Mouse (Mus musculus) ES-Bruce4 (cell line): ENCODE data around the gene Amph.

Experiments
- CTCF ChIP-seq: IDR thresholded peaks from one replicate; pipeline ENCODE4 v1.8.1; 2011; ENCODE audit warnings: low read depth, low read length
- EP300 ChIP-seq: IDR thresholded peaks from 2 replicates; pipeline ENCODE4 v1.6.1; 2011; ENCODE audit warnings: low read depth, low read length; ENCODE audit not compliant: insufficient read depth
- POLR2A ChIP-seq: IDR thresholded peaks from one replicate; pipeline ENCODE4 v1.8.1; 2011; ENCODE audit warnings: low read length; ENCODE audit not compliant: insufficient read depth

- TF ChIP-seq CTCF = no peak
- no peak for TF ChIP-seq POLR2A
- TF ChIP-seq EP300 = no peak
Measured at GRCm38 (mm10) chr13:19178351-19178750, 230.3 kb downstream of the Amph start.
